Mouse (Mus musculus) cerebellum, adult 8-10 months (tissue): Measurements from ENCODE around the gene Zfp580.
A peak's percentile ranks its signal among the peaks of the same experiment; 100 is the strongest.
"Not testable (repeated sequence)": the region's sequence is repeated elsewhere in the genome, so short reads cannot be mapped to it uniquely, and the experiment has no call there.

Source experiments
- DNase-seq: peaks from one replicate; pipeline ENCODE4 v3.0.0; 2022

The Zfp580 gene

GRCm38 (mm10) chr7:5051193-5052192, at the start of gene Zfp580:
Gene Zfp580 (plus strand): TSS chr7:5051538.
- peak; percentile 81 for DNase-seq

DNA sequence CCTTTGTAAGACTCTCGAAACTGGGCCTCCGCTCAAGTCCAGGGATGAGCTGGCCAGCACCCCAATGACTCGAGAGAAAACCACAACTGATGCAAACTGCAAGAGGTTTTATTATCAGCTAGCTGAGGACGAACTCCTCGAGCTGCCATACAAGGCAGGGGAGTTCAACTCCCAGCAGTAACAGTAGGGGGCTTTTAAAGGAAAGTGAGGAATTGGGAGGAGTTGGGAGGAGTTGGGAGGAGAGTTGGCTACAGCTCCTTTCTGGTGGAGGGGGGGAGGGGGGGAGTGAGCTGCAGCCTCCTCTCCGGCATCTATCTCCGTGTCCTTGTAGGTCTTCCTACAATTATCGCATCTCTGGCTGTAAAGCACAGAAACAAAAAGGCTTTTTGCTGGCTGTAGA, 48.5 kb upstream of the Zfp580 start:
- DNase-seq, result not testable (repeated sequence)

DNA sequence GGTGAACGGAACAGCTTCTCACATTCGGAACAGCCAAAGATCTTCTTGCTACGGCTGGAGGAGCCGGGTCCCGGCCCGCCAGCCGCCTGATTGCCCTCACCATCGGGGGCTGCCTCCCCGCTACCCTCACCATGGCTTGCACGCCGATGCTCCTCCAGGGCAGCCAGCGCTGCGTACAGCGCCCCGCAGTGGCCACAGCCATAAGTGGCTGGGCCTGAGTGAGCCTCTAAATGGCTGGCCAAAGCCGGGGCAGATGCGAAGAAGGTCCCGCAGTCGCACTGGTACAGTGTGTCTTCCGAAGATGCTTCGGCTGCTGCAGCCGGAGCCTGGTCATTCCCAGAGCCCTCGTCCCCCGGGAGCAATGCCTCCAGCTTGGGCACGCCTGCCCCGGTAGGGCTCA, 43.1 kb upstream of the Zfp580 start:
- no peak for DNase-seq

DNA sequence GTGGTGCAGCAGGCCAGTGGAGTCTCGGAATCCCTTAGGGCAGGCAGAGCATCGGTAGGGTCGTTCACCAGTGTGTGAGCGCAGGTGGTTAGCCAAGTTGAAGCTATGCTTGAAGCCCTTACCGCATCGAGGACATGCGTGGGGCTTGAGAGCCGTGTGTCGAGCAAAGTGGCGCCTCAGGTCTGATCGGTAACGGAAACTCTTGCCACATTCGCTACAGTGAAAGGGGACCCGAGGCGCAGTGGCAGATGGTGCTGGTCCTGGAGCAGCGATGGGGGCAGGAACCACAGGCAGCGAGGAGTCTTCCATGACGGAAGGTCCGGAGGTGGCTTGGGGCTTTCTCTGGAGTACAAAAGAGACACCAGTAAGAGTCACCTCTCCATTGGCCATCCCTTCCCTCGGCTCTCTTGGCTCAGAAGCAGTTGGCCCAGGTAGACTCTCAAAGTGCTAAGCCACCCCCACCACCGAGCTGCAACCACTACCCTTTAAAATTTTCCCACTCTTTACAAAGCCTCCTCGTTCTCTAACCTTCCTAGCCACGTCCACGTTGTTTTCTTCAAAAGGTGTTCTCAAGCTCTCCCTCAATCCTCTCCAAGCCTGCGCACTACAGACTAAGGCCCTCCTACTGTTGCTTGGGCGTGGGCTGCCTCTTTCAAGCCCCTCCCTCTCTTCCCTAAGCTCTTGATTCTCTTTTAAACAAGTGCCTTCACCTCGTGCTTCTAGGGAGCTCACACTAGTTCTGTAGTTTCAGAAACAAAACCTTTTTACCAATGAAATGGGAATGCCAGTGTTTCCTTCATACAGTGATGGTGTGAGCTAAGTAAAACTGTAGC, 38.4 kb upstream of the Zfp580 start:
- DNase-seq, result no peak

GRCm38 (mm10) chr7:5014251-5015117, 36.9 kb upstream of the Zfp580 start, which contains the start of the genes Zfp524 and Fiz1:
Gene Zfp524 (plus strand): TSS chr7:5014415.
Gene Fiz1 (minus strand): TSS chr7:5014697.
- DNase-seq, result peak; percentile 96

- peak; percentile 88 for DNase-seq
Observed at GRCm38 (mm10) chr7:5015118-5016001, 36.0 kb upstream of the Zfp580 start, which contains the start of gene Gm44973. Gene Gm44973 (plus strand): TSS chr7:5015496.

DNA sequence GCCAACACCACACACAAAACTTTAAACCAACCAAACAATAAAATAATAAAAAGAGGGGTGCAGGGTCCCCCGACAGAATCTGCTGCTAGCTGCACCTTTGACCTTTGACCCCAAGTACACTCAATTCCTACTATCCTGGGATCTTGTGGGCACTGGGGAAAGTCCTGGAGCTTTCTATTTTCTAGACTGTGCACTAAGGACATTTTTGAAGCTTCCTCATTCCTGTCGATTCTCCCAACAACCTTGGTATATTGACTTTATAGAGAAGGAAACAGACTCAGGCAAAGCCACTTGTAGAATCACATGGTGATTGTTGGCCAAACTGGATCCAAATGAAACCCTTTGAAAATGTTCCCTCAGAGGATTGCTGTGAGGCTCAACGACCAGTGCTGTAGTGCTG, 35.3 kb upstream of the Zfp580 start:
- DNase-seq, result no peak

DNA sequence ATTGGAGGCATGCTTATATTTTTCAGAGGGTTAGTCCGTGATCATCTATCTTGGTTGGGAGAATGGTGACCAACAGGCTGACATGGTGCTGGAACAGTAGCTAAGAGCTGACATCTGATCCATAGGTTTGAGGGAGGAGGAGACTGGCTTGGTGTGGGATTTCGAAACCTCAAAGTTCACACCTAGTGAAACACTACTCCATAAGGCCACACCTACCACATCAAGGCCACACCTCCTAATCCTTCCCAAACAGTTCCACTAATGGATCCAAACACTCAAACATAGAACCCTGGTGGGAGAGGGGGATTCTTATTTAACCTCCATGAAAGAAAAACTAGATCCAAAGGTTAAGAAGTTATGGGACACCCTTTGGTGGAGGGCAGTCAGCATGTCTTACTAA, 34.4 kb upstream of the Zfp580 start:
- no peak for DNase-seq

DNA sequence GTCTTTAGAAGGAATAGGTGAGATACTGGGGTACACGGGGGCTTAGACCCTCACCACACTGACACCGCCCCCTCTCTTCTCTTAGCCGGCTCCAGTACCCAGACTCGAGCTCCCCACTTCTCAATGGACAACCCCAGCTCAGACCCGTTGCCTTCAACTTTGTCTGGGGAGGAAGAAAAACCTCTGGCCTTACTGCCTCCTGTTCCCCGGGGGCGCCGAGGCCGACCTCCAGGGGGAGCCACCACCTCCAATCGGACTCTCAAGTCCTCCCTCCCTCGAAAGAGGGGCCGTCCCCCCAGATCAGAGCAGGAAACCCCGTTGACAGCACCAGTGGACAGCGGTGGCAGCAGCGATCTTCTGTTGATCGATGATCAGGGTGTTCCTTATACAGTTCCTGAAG, 34.0 kb upstream of the Zfp580 start:
- DNase-seq, result no peak

DNA sequence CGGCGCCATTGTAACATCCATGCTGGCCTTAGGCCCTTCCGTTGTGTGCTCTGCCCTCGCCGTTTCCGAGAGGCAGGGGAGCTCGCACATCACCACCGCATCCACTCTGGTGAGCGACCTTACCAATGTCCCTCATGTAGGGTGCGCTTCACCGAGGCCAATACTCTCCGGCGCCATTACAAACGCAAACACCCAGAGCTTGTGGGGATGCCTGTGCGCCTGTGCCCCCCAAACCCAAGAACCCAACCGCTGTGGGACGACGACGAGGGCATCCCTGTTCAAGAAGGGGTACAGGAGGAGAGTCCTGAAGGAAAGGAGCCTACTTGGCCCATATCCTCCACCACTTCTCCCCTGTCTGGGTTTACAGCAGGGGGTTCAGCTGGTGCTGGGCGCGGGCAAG, 33.4 kb upstream of the Zfp580 start:
- no peak for DNase-seq

DNA sequence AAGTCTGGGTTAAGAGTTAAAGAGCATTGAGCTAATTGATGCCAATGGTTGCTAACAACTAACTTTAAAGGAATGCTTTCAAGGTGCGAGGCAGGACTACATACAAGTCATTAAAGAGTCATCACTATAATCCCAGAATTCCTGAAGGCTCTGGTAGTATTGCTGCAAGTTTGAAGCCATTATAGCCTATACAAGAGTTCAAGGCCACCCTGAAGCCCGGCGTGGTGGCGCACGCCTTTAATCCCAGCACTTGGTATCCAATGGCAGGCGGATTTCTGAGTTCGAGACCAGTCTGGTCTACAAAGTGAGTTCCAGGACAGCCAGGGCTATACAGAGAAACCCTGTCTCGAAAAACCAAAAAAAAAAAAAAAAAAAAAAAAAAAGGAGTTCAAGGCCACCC, 31.8 kb upstream of the Zfp580 start:
- DNase-seq, result not testable (repeated sequence)

- DNase-seq, result peak; percentile 97
Observed at GRCm38 (mm10) chr7:5020000-5020681, 31.2 kb upstream of the Zfp580 start, which contains the start of the genes Zfp865 and Ccdc106. Gene Zfp865 (plus strand): TSS chr7:5020376. Gene Ccdc106 (plus strand): TSS chr7:5020553.

DNA sequence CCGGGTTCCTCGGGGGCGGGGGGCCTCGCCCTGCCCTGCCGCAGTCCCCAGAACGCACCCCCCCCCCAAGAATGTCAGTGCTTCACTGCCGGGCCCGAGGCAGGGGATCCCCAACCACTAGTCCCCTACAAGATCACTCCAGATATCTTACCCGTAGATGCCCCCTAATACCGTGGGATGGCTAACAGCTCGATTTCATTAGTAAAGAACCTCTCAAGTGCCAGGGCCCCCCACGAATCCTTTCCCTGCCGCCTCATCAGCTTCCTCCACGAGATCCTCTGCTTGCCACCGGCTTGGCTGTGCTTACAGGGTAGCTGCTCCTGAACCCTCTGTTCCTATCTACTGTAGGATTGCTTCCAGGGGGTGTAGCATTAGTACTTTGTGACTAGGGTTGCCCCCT, 30.7 kb upstream of the Zfp580 start:
- DNase-seq, result peak; percentile 58

- DNase-seq, result no peak
Observed at GRCm38 (mm10) chr7:5021197-5021596, 30.1 kb upstream of the Zfp580 start.

GRCm38 (mm10) chr7:5029543-5029942, 21.8 kb upstream of the Zfp580 start:
- DNase-seq, result no peak

DNA sequence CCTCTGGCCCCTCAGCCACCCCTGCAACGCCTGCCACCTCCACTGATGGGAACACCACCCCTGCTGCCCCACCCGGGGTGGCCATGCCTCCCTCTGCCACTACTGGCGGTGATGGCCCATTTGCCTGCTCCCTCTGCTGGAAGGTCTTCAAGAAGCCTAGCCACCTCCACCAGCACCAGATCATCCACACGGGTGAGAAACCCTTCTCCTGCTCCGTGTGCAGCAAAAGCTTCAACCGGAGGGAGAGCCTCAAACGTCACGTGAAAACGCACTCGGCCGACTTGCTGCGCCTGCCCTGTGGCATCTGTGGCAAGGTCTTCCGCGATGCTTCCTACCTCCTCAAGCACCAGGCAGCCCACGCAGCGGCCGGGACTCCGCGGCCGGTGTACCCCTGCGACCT, 21.4 kb upstream of the Zfp580 start:
- DNase-seq, result no peak

GRCm38 (mm10) chr7:5030554-5031275, 20.6 kb upstream of the Zfp580 start:
- DNase-seq, result no peak

DNA sequence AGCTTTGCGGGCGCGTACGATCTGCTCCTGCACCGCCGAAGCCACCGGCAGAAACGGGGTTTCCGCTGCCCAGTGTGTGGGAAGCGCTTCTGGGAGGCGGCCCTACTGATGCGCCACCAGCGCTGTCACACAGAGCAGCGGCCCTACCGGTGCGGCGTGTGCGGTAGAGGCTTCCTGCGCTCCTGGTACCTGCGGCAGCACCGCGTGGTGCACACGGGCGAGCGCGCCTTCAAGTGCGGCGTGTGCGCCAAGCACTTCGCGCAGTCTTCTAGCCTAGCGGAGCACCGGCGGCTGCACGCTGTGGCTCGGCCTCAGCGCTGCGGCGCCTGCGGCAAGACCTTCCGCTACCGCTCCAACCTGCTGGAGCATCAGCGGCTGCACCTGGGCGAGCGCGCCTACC, 19.8 kb upstream of the Zfp580 start:
- DNase-seq, result no peak

- no peak for DNase-seq
Observed at GRCm38 (mm10) chr7:5033818-5034217, 17.5 kb upstream of the Zfp580 start, which contains the start of gene 4632433K11Rik. Gene 4632433K11Rik (plus strand): TSS chr7:5034118.

DNA sequence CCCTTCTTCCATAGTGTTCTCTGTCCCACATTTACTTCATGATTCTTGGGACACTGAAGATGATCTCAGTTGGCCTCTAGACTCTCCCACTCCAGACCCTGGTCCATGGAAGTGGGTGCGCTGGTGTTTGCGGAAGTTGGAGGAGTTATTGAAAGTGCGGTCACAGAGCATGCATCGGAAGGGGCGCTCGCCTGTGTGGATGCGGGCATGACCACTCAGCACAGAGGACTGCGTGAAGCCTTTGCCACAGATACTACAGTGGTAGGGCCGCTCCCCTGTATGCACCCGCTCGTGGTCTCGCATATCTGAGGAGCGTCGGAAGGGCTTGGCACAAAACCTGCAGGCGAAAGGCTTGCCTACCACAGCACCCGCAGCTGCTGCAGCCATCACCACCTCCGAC, 15.7 kb upstream of the Zfp580 start:
- no peak for DNase-seq
